Mouse (Mus musculus) cerebellum, adult 18-20 months (tissue): ENCODE measurements around the gene Olfr893.
"Not testable (repeated sequence)": the region's sequence is repeated elsewhere in the genome, so short reads cannot be mapped to it uniquely, and the experiment has no call there.

Experiments
- DNase-seq, 2 experiments: peaks; one replicate each; pipeline ENCODE4 v3.0.0; 2021

Olfr893 gene

DNA sequence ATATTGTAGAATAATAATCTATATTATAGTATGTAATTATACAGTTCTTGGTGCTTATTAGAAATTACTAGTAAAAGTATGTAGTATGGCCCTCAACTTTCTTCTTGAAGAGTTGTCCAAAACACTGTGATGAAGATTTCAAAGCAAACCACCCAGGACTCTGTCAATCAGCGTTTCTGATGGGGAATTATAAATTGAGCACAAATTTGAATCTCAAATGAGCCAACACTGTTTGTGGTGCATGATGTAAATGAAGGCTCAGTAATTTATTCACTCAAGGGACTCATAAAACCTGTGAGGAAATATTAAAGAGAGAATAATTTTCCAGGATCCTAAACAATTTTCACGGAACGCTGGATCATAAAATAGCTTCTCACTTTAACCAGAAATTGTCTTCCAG is at the start of gene Olfr893:
Gene Olfr893 (plus strand): TSS at position 301 of the 400 bp plus-strand sequence.
- DNase-seq: no peak

DNA sequence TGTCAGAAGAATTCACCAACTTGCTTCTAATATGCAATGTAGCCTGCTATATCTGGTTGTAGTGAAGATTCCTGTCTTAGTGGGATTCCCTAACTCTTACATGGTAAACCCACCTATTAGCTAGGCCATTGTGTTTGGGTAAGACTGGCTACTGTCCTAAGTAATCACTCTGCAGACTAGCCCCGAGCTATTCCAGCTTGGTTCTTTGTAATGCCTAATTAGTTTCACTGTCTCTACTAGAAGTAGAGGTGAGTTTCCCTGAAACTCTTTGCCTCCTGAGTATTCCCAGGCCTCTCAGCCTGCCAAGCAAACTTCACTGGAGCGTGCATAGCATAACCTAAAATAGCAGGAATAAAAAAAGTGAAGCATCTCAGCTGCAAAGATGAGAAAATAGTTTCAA is 39.8 kb upstream of the Olfr893 start:
- not testable (repeated sequence) for DNase-seq

DNA sequence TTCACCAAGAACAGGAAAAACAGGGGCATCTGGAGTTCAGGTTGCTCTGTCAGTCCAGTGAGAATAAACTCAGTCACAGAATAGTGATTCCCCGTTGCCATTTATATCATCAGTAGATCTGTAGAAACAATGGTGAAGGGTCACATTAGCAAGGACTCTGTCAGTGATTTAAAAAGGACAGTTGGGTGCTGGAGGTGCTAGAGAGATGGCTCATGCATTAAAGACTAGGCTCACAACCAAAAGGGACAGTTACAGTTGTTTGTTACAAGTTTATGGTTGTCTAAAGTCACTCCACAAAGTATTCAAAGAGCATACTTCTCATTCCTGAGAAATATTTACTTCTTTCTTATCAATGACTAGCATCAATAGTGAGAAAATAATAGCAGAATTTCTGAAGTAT is 27.4 kb upstream of the Olfr893 start, which contains the start of gene Olfr891:
Gene Olfr891 (minus strand): TSS at position 101 of the 400 bp plus-strand sequence.
- DNase-seq: no peak

DNA sequence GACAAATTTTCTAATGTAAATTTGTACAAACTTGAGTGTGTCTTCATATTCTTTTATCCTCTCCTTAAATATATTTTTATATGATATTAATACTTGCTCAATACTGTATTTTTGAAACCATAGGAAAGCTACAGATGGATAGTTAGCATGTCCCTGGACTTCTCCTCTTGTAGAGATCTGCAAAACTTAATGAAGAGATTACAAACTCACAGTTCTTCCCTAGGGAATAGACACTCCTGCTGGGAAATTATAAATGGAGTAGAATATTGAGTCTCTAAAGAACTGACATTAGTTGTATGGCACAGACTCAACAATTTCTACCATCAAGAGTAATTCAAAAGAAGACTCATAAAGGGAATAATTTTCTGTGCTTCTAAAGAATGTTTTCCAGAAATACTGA is 9.6 kb downstream of the Olfr893 start, which contains the start of gene Olfr894:
Gene Olfr894 (plus strand): TSS at position 301 of the 400 bp plus-strand sequence.
- DNase-seq: no peak

DNA sequence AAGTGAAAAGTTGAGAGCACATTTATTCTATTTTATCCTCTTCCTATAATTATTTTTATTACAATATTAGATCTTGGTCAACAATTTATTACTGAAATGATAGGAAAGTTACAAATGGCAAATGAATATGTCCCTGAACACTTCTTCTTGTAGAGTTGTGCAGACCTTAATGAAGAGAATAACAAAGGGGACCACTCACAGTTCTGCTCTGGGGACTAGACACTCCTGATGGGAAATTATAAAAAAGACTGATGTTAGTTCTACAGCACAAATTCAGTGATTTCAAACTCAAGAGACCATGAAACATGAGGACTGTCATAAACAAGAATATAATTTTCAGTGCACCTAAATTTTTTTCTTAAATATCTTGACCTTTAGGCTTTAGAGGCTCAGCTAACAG is 44.3 kb downstream of the Olfr893 start, which contains the start of gene Olfr143:
Gene Olfr143 (plus strand): TSS at position 301 of the 400 bp plus-strand sequence.
- no peak for DNase-seq
